Mouse (Mus musculus) adrenal gland (tissue): ENCODE data around the gene Agap1.

Source experiments
- intact Hi-C: fragments of 180-260 bp; cut with DNase I; formaldehyde crosslinking; loops from one replicate; pipeline ENCODE4 v1.15.1; 2025

Agap1 gene

GRCm38 (mm10) chr1:89816487-89817206 is 362.0 kb downstream of the Agap1 start:
- intact Hi-C loops: no loop called here

DNA sequence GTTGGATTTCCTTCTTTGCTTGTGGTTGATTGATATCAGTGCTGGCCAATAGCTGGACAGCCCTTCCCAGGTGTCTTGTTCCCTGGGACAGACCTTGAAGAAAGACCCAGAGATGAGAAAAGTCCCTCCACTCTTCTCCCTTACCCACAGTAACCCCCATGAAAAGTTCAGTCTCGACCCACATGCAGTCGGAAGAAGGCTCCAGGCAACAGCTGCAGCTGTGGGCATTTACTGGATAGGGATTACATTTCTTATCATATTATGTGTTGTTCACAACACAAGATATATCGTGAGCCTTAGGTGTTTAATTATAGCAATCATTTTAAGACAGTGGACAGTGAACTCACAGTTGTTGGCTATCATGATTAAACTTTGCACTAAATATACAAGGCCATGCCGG is 367.2 kb downstream of the Agap1 start:
- intact Hi-C loops: no loop called here

DNA sequence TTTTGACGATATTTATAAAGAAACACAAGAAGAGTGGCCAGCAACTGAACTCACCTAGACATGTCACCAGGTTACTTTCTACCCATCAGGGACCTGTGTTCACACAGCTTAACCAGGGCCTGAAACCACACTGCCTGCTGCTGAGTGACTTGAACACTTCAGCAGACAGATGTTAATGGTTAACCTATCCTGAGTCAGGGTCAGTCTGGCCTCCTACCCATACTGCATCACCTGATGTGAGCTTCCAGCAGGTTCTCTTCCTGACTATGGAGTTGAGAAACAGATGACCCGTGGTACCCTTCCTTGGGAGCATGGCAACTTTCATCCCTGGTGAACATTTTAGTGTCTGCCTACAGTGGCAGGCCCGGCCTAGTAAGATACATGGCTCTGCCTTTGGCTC is 367.8 kb downstream of the Agap1 start:
- intact Hi-C loops: no loop called here

DNA sequence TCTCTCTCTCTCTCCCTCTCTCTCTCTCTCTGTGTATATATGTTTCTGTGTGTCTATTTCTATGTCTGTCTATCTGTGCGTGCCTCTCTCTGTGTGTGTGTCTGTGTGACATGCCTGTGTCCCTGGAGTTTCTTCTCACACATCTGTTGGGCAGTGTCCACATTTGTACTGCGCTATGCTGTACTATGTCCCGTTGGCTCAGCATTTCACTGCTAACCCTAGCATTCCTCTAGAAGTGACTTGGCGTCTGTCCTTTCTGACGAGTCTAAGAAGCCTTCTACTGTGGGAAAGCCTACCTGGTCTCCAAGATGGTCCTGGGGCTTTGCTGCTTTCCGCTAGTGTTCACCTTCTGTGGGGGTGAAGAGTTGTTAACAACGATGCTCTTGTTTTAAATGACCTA is 368.4 kb downstream of the Agap1 start:
- intact Hi-C loops: no loop called here

GRCm38 (mm10) chr1:89827051-89827450 is 372.4 kb downstream of the Agap1 start:
- intact Hi-C loops: no loop called here

GRCm38 (mm10) chr1:89831095-89831494 is 376.5 kb downstream of the Agap1 start:
- intact Hi-C loops: no loop called here

- intact Hi-C loops: no loop called here
These were observed 389.5 kb downstream of the Agap1 start for GRCm38 (mm10) chr1:89844064-89844463.

GRCm38 (mm10) chr1:89845487-89845886 is 390.9 kb downstream of the Agap1 start:
- intact Hi-C loops: no loop called here

DNA sequence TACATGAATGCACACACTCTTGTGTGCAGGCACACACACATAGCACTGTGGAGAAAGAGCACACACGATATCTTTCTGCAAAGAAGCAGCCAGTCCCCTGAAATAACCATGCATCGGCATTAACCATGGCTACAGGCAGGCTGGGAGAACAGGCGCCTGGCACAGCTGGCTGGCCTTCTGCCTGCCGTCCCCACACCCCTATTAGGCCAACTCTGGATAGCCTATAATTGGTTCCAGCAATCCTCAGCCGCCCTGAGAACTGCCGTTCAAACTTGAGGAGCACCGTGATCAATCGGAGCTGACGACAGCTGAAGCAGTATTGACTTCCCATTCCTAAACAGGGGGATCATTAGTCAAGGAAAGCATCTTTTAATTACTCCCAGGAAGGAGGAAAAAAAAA is 391.5 kb downstream of the Agap1 start:
- intact Hi-C loops: no loop called here

DNA sequence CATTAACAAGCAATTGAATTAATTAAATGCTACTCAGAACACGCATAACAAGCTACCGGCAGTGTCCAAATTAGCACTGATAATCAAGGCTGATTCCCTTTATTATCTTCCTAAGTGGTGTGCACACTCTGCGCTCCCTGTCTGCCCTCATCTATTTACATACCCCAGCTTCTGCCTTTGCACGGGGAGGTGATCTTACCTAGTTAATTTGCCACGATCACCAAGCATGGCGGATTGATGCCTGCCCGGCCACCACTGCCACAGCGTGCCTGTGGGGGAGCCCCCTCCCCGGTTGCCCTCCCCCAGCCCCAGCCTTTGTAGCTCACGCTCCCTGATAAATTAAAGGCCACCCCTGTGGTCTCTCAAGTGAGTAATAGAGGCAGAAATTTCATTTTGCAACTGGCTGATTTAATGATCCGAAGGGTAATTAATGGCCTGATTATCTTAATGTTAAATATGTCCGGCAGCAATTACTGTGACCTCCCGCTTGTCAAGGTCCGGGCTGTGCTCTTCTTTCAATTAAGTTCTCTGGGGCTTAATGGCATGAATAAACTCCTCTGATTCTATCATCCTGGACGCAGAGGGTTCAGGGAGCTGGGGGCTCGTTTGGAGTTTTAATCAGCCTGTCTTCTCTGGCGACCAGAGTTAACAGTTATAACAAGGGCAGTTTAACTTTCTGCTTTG is 393.9 kb downstream of the Agap1 start:
- intact Hi-C loops: no loop called here

DNA sequence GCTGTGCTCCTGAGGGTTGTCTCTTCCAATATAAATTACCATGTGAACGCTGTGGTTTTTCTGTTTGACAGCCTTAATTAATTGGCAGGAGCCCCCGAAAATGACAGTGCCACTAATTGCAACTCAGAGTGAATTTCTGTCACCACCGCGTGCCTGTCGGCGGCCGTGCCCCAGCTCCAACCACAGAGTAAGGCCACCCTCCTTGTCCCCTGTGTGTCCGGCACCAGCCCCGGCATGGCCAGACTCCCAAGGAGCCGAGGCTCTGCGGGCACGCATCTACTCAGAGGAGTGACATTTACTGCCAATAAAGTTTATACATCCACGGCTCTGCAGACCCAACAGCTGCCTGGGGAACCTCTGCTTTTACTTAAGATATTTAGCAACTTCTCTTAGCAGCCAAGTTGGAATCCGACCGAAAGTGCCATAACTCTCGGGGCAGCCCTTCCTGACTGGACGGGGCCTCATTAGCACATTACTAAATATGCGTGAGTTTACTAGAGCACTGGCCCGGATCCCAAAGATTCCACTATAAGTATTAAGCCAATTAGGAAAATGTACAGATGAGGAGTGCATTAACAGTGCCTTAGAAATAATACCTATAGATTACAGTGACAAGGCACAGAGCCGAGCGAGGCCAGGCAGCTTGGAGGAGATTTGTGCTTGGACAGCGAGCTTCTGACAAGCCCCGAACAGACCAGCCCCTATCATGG is 394.7 kb downstream of the Agap1 start:
- intact Hi-C loops: no loop called here

GRCm38 (mm10) chr1:89849861-89850230 is 395.2 kb downstream of the Agap1 start:
- intact Hi-C loops: no loop called here

DNA sequence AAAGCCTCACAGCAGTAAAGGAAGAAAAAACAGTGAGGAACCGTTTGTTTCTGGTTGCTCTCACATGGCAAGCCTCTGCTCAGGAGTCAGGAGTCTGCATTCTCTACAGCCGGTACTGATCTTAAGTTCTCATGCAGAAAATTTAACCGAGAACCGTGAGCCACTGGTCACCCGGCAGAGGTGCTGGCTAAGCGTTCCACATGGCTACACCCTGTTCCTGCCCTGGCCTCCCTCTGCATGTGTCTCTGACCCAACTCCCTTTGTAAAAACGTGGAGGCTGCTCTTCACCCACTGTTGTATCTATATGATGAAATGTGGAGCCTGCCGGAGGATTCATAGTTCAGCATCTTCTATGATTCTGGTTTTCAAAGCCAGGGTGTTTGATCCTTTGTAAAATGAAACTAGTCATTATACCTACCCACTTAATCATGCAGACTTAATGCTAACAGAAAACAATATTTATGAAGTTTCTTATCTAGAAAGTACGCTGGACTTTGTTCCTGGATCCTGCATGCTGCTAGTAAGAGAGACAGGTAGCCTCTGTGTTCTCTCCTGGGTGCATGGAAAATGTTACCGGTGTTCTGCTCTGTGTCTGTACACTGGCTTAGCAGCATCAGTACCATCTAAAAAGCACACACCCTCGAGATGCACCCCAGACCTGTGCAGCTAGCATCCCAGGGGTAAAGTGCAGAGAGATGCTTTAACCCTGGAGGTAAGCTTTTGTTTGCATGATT is 396.2 kb downstream of the Agap1 start:
- intact Hi-C loops: no loop called here

DNA sequence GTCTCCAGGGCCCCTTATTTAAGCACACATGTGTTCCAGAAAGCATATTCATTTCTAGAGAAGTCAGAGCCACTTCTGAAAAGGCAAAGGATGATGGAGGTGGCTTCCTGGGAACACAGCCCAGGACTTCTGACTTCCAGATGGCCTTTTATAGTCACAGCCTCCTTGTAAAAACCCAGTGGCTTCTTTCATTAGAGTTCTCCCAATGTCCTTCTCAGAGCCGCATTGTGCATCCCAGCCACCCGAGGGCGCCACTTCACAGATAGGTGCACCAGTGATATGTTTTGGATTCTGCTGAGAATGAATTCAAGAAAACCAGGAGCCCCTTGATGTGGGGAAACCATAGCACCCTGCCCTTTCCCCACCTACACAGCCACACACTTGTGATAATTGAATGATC is 404.6 kb downstream of the Agap1 start:
- intact Hi-C loops: no loop called here

GRCm38 (mm10) chr1:89860017-89860730 is 405.6 kb downstream of the Agap1 start:
- intact Hi-C loops: loop anchor here (5.0 kb wide), 1 partner anchor 82 kb away; no protein-coding TSS in a partner anchor

DNA sequence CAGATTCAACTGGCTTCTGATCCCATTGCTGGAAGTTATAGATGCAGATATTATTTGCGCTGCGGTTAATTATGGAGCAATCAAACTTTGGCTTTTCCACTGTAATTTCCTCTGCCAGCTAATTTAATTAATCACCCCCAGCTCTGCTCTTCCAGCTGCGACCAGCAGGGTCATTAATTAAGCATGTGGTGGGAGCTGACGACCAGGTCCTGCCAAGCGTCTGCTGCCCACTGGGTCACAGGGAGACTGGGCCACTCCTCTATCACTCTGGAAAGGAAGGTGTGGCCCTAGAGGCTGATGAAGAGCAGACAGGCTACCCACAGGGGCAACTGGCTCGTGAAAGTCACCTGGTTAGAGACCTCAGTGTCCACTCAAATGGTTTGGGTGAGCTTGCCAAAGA is 411.2 kb downstream of the Agap1 start:
- intact Hi-C loops: no loop called here

DNA sequence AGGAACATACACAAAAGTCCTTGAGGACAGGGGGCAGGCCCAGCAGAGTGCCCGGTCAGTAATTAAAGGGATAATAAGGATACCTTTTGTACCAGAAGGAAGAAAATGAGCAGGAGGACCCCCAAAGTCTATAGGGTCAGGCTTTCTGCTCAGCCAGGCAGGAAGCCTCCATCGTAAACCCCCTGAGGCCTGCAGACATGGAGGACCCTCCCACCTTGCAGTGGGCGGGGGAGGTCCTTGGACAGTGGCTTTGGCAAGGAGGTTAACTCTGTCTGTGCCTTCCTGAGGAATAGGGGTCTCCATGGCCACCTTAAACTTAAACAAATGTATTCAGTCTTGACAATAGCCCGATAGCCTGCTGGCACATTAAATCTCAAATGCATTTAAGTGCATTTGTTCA is 413.2 kb downstream of the Agap1 start:
- intact Hi-C loops: no loop called here

DNA sequence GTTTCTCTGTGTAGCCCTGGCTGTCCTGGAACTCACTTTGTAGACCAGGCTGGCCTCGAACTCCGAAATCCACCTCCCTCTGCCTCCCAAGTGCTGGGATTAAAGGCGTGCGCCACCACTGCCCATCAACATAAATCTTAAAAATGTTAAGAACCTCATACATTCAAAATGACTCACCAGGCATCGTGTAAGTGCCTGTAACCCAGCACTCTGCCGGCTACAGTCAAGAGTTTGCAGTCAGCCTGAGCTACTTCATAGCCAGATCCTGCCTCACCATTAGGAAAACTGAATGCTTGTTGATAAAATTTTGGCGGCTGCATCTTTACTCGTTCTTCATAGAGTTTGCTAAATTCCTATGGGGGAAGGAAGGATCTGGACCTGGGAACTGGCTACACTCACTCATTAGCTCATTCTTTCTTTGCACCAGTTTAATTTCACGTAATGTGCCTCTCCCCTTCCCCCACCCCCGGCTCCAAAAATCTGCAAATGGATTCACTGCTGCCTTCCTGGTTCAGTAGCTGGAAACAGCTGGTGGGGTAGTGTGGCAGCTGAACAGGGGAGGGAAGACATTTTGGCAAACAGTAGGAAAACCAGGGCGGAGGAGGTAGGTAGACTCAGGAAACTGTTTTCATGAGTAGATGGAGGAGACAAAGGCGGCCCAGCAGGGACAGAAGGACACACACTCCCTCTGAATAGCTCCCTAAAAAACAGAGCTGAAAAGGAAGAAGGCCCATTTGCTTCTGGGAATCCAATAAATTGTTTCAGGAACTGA is 415.7 kb downstream of the Agap1 start:
- intact Hi-C loops: no loop called here

- intact Hi-C loops: no loop called here
These were observed 416.3 kb downstream of the Agap1 start for GRCm38 (mm10) chr1:89870906-89871211.

DNA sequence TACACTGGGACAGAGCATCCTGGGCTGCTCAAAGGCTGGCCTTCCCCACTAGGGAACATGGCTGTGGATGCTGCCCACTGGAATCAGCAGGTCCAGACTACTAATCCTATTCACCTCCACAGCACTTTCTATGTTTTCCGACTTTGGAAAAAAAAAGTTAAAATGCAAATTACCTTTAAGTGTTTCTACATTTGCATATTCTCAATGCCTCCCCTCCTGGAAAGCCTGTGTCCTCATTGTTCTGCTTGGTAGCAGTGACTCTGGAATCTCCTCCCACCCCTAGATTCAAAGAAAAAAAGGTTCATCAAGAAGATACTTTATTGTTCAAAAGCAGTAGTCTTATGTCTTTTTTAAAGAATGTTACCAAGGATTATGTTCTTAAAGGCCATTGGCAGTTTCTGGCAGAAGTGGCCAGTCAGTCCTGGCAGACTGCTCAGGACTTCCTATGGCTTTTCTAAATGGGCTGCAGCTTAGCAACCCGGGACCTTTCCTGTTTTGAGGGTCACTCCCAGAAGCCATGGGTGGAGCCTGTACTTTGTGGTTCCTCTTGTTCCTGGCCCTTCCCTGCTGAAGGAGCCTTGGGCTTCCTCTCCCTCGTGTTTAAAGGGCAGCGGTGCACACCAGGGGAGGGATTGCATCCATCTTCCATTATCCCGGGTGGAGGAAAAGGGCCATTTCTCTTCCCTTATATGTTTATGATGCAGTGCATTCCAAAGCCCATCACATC is 421.9 kb downstream of the Agap1 start:
- intact Hi-C loops: no loop called here
